Mouse (Mus musculus): Measurements from ENCODE around the gene Tmem45a. TPM values are rescaled to one million over a fixed set of nuclear protein-coding genes. Genes with fewer than 3 reads are reported as not detected.

Tmem45a gene
- polyA plus RNA-seq, 1 experiment from 2014 or later = 51.0 TPM

- no peak overlapping the region for H3K27ac ChIP-seq (ENCODE audit: low read length)
- H3K27me3 ChIP-seq (ENCODE audit: control insufficient read depth, insufficient read depth, low read length) = no peaks in the 10 kb centered on the region
- no peaks in the 10 kb centered on the region for H3K36me3 ChIP-seq (ENCODE audit: control insufficient read depth, insufficient read depth, low read length)
- no peaks in the 10 kb centered on the region for H3K4me1 ChIP-seq (ENCODE audit: control insufficient read depth, insufficient read depth, low read length)
- no peaks in the 10 kb centered on the region for H3K9me3 ChIP-seq (replicated peaks; ENCODE audit: control insufficient read depth, low read length)
- no peak overlapping the region for H3K4me2 ChIP-seq (ENCODE audit: low read depth, low read length)
- no peak; the same call in 1 of the 2 replicates for ATAC-seq (ENCODE audit: insufficient read depth, low FRiP score)
- H3K4me3 ChIP-seq (replicated peaks; ENCODE audit: low read length) = no peak overlapping the region
- WGBS = 50% methylated on average over 2 of the region's 2 CpGs
- H3K9ac ChIP-seq (ENCODE audit: low read length) = no peak overlapping the region
Measured at GRCm38 (mm10) chr16:56873410-56873809, 12.6 kb downstream of the Tmem45a start.

GRCm38 (mm10) chr16:56870458-56870857, 15.5 kb downstream of the Tmem45a start:
- Histone ChIP-seq H3K4me3 (replicated peaks; ENCODE audit: low read length) (no peak overlapping the region), H3K9me3 (replicated peaks; ENCODE audit: control insufficient read depth, low read length) (no peaks in the 10 kb centered on the region), H3K27ac (ENCODE audit: low read length) (no peak overlapping the region), H3K36me3 (ENCODE audit: control insufficient read depth, insufficient read depth, low read length) (no peaks in the 10 kb centered on the region), H3K27me3 (ENCODE audit: control insufficient read depth, insufficient read depth, low read length) (no peaks in the 10 kb centered on the region), H3K4me2 (ENCODE audit: low read depth, low read length) (no peak overlapping the region), H3K9ac (ENCODE audit: low read length) (no peak overlapping the region), H3K4me1 (ENCODE audit: control insufficient read depth, insufficient read depth, low read length) (no peaks in the 10 kb centered on the region)
- no peak for ATAC-seq (ENCODE audit: insufficient read depth, low FRiP score)
- 57% methylated on average over 3 of the region's 3 CpGs for WGBS

GRCm38 (mm10) chr16:56868361-56868760, 17.6 kb downstream of the Tmem45a start:
- ATAC-seq (ENCODE audit: insufficient read depth, low FRiP score) = no peak
- Histone ChIP-seq H3K9me3 (replicated peaks; ENCODE audit: control insufficient read depth, low read length) (no peaks in the 10 kb centered on the region), H3K9ac (ENCODE audit: low read length) (no peak overlapping the region), H3K4me3 (replicated peaks; ENCODE audit: low read length) (no peak overlapping the region), H3K4me1 (ENCODE audit: control insufficient read depth, insufficient read depth, low read length) (no peaks in the 10 kb centered on the region), H3K27ac (ENCODE audit: low read length) (no peak overlapping the region), H3K27me3 (ENCODE audit: control insufficient read depth, insufficient read depth, low read length) (no peaks in the 10 kb centered on the region), H3K36me3 (ENCODE audit: control insufficient read depth, insufficient read depth, low read length) (no peaks in the 10 kb centered on the region), H3K4me2 (ENCODE audit: low read depth, low read length) (no peak overlapping the region)
- 69% methylated on average over 5 of the region's 5 CpGs for WGBS

GRCm38 (mm10) chr16:56867591-56867990, 18.4 kb downstream of the Tmem45a start:
- Histone ChIP-seq H3K4me1 (ENCODE audit: control insufficient read depth, insufficient read depth, low read length) (no peaks in the 10 kb centered on the region), H3K9me3 (replicated peaks; ENCODE audit: control insufficient read depth, low read length) (no peaks in the 10 kb centered on the region), H3K27ac (ENCODE audit: low read length) (no peak overlapping the region), H3K9ac (ENCODE audit: low read length) (no peak overlapping the region), H3K4me2 (ENCODE audit: low read depth, low read length) (no peak overlapping the region), H3K27me3 (ENCODE audit: control insufficient read depth, insufficient read depth, low read length) (no peaks in the 10 kb centered on the region), H3K36me3 (ENCODE audit: control insufficient read depth, insufficient read depth, low read length) (no peaks in the 10 kb centered on the region), H3K4me3 (replicated peaks; ENCODE audit: low read length) (no peak overlapping the region)
- no peak for ATAC-seq (ENCODE audit: insufficient read depth, low FRiP score)
- 58% methylated on average over 4 of the region's 4 CpGs for WGBS

GRCm38 (mm10) chr16:56852841-56853587, 33.0 kb downstream of the Tmem45a start:
- peak; percentile 40; the same call in 1 of the 2 replicates for ATAC-seq (ENCODE audit: insufficient read depth, low FRiP score)
- Histone ChIP-seq H3K36me3 (ENCODE audit: control insufficient read depth, insufficient read depth, low read length) (no peaks in the 10 kb centered on the region), H3K4me2 (ENCODE audit: low read depth, low read length) (no peak overlapping the region), H3K27ac (ENCODE audit: low read length) (peak overlapping the region; percentile 65; the same call in 1 of the 2 replicates), H3K27me3 (ENCODE audit: control insufficient read depth, insufficient read depth, low read length) (no peaks in the 10 kb centered on the region), H3K9ac (ENCODE audit: low read length) (no peak overlapping the region), H3K4me3 (replicated peaks; ENCODE audit: low read length) (no peak overlapping the region), H3K4me1 (ENCODE audit: control insufficient read depth, insufficient read depth, low read length) (peaks cover 7% of the 10 kb centered on the region; the same call in 1 of the 2 replicates), H3K9me3 (replicated peaks; ENCODE audit: control insufficient read depth, low read length) (no peaks in the 10 kb centered on the region)
- 44% methylated on average over 10 of the region's 10 CpGs for WGBS

- Histone ChIP-seq H3K9ac (ENCODE audit: low read length) (no peak overlapping the region), H3K27ac (ENCODE audit: low read length) (no peak overlapping the region), H3K4me3 (replicated peaks; ENCODE audit: low read length) (no peak overlapping the region), H3K27me3 (ENCODE audit: control insufficient read depth, insufficient read depth, low read length) (no peaks in the 10 kb centered on the region), H3K9me3 (replicated peaks; ENCODE audit: control insufficient read depth, low read length) (no peaks in the 10 kb centered on the region), H3K4me1 (ENCODE audit: control insufficient read depth, insufficient read depth, low read length) (no peaks in the 10 kb centered on the region), H3K36me3 (ENCODE audit: control insufficient read depth, insufficient read depth, low read length) (no peaks in the 10 kb centered on the region), H3K4me2 (ENCODE audit: low read depth, low read length) (no peak overlapping the region)
- no peak for ATAC-seq (ENCODE audit: insufficient read depth, low FRiP score)
- 77% methylated on average over 5 of the region's 5 CpGs for WGBS
Measured at GRCm38 (mm10) chr16:56842988-56843387, 43.0 kb downstream of the Tmem45a start.

GRCm38 (mm10) chr16:56833312-56833711, 52.7 kb downstream of the Tmem45a start:
- H3K36me3 ChIP-seq (ENCODE audit: control insufficient read depth, insufficient read depth, low read length) = no peaks in the 10 kb centered on the region
- 92% methylated on average over 1 of the region's 1 CpGs for WGBS
- no peaks in the 10 kb centered on the region for H3K4me1 ChIP-seq (ENCODE audit: control insufficient read depth, insufficient read depth, low read length)
- H3K4me2 ChIP-seq (ENCODE audit: low read depth, low read length) = no peak overlapping the region
- no peak overlapping the region for H3K4me3 ChIP-seq (replicated peaks; ENCODE audit: low read length)
- H3K9me3 ChIP-seq (replicated peaks; ENCODE audit: control insufficient read depth, low read length) = no peaks in the 10 kb centered on the region
- H3K27me3 ChIP-seq (ENCODE audit: control insufficient read depth, insufficient read depth, low read length) = no peaks in the 10 kb centered on the region
- no peak overlapping the region for H3K9ac ChIP-seq (ENCODE audit: low read length)
- no peak for ATAC-seq (ENCODE audit: insufficient read depth, low FRiP score)
- H3K27ac ChIP-seq (ENCODE audit: low read length) = no peak overlapping the region

GRCm38 (mm10) chr16:56831986-56832385, 54.0 kb downstream of the Tmem45a start:
- no peaks in the 10 kb centered on the region for H3K4me1 ChIP-seq (ENCODE audit: control insufficient read depth, insufficient read depth, low read length)
- no peak overlapping the region for H3K9ac ChIP-seq (ENCODE audit: low read length)
- ATAC-seq (ENCODE audit: insufficient read depth, low FRiP score) = no peak
- H3K27ac ChIP-seq (ENCODE audit: low read length) = no peak overlapping the region
- no peaks in the 10 kb centered on the region for H3K9me3 ChIP-seq (replicated peaks; ENCODE audit: control insufficient read depth, low read length)
- no peak overlapping the region for H3K4me3 ChIP-seq (replicated peaks; ENCODE audit: low read length)
- no peaks in the 10 kb centered on the region for H3K27me3 ChIP-seq (ENCODE audit: control insufficient read depth, insufficient read depth, low read length)
- H3K36me3 ChIP-seq (ENCODE audit: control insufficient read depth, insufficient read depth, low read length) = no peaks in the 10 kb centered on the region
- WGBS = 82% methylated on average over 2 of the region's 2 CpGs
- no peak overlapping the region for H3K4me2 ChIP-seq (ENCODE audit: low read depth, low read length)

- Histone ChIP-seq H3K36me3 (ENCODE audit: control insufficient read depth, insufficient read depth, low read length) (no peaks in the 10 kb centered on the region), H3K4me3 (replicated peaks; ENCODE audit: low read length) (no peak overlapping the region), H3K9ac (ENCODE audit: low read length) (no peak overlapping the region), H3K4me2 (ENCODE audit: low read depth, low read length) (no peak overlapping the region), H3K27me3 (ENCODE audit: control insufficient read depth, insufficient read depth, low read length) (no peaks in the 10 kb centered on the region), H3K4me1 (ENCODE audit: control insufficient read depth, insufficient read depth, low read length) (peaks cover 3% of the 10 kb centered on the region; the same call in 1 of the 2 replicates), H3K27ac (ENCODE audit: low read length) (no peak overlapping the region), H3K9me3 (replicated peaks; ENCODE audit: control insufficient read depth, low read length) (no peaks in the 10 kb centered on the region)
- no peak for ATAC-seq (ENCODE audit: insufficient read depth, low FRiP score)
- WGBS = 54% methylated on average over 6 of the region's 6 CpGs
Measured at GRCm38 (mm10) chr16:56801370-56802109, 84.4 kb downstream of the Tmem45a start.

Data from stomach, embryonic 16.5 days (tissue).